Mouse (Mus musculus): Measurements from ENCODE around the gene Egfl7.

GRCm38 (mm10) chr2:26617331-26617730 lies 37.5 kb downstream of the Egfl7 start:
- TF ChIP-seq POLR2A (IDR thresholded peaks at IDR 0.05; ENCODE audit: borderline replicate concordance, extremely low read depth, low read depth, low read length) = no peak
- TF ChIP-seq CTCF (IDR thresholded peaks at IDR 0.05; ENCODE audit: insufficient read depth, low read length) = no peak

Data from lung, adult 2 months (tissue).